8 mouse cellular contexts compared by ENCODE assay signal in genomic region chr5:121660059-121660896, GRCm38 (mm10). TPM values are rescaled to one million over a fixed set of nuclear protein-coding genes. Genes with fewer than 3 reads are reported as not detected.
DNase-seq lines count a peak whose midpoint lies in the region; ATAC-seq and TF ChIP-seq lines count a peak whose summit lies in the region.

Gene Acad10, minus strand, starts transcription at chr5:121660514.
Gene Brap, plus strand, starts transcription at chr5:121660563.

- peaks cover 7% of the 10 kb centered on the region; the same call in 1 of the 2 replicates for H3K4me1 ChIP-seq in bone marrow macrophage, adult 2 months (ENCODE audit: control insufficient read depth, insufficient read depth, low read length)
- H3K4me1 ChIP-seq in embryonic fibroblast, embryonic 13.5 days (ENCODE audit: control insufficient read depth, insufficient read depth, low read length), result no peaks in the 10 kb centered on the region; the same call in 1 of the 2 replicates
- peaks cover 14% of the 10 kb centered on the region for H3K4me1 ChIP-seq in heart, embryonic 10.5 days
- peaks cover 17% of the 10 kb centered on the region for H3K4me1 ChIP-seq in kidney, embryonic 15.5 days

- peak within 1 kb of the TSS; percentile 79 for H3K27ac ChIP-seq in bone marrow macrophage, adult 2 months (ENCODE audit: insufficient read depth, low read depth, low read length)
- H3K27ac ChIP-seq in embryonic fibroblast, embryonic 13.5 days (ENCODE audit: insufficient read depth, low read length), result no peak within 1 kb of the TSS
- peak within 1 kb of the TSS; percentile 90 for H3K27ac ChIP-seq in heart, embryonic 10.5 days
- peak within 1 kb of the TSS; percentile 83 for H3K27ac ChIP-seq in kidney, embryonic 15.5 days

- H3K27me3 ChIP-seq in heart, embryonic 10.5 days (ENCODE audit: insufficient read depth, poor library complexity, severe bottlenecking), result no peaks in the 10 kb centered on the region
- no peaks in the 10 kb centered on the region for H3K27me3 ChIP-seq in kidney, embryonic 15.5 days

- peaks cover 35% of the 10 kb centered on the region for H3K36me3 ChIP-seq in heart, embryonic 10.5 days
- H3K36me3 ChIP-seq in kidney, embryonic 15.5 days, result peaks cover 31% of the 10 kb centered on the region

- H3K9ac ChIP-seq in kidney, embryonic 15.5 days, result peak within 1 kb of the TSS; percentile 88

- peak within 1 kb of the TSS; percentile 90 for H3K4me2 ChIP-seq in kidney, embryonic 15.5 days

- TF ChIP-seq CTCF in bone marrow macrophage, adult 2 months (IDR thresholded peaks at IDR 0.05; ENCODE audit: low read depth, low read length), result no peak
- no peak for TF ChIP-seq CTCF in embryonic fibroblast, embryonic 13.5 days (IDR thresholded peaks at IDR 0.05; ENCODE audit: borderline replicate concordance, insufficient read depth, low read length)

- peak; percentile 94 for ATAC-seq in kidney, embryonic 15.5 days (replicated peaks; ENCODE audit: low FRiP score)
- peak; percentile 75 for ATAC-seq in monocyte, adult 5-6 weeks (replicated peaks; ENCODE audit: insufficient number of reproducible peaks, low FRiP score, low TSS enrichment, poor library complexity, severe bottlenecking)

- DNase-seq in A20 (ENCODE audit: low read depth, low spot score), result peak; percentile 94
- DNase-seq in heart, embryonic 10.5 days (ENCODE audit: low spot score), result peak; percentile 96
- peak; percentile 95 for DNase-seq in liver
- DNase-seq in spleen, postnatal 4 days (ENCODE audit: low spot score in 2 of 2), result peak; percentile 93 to 98

- peak; percentile 78 for TF ChIP-seq POLR2A in bone marrow macrophage, adult 2 months (IDR thresholded peaks at IDR 0.05; ENCODE audit: borderline replicate concordance, low read depth, low read length)
- peak; percentile 92 for TF ChIP-seq POLR2A in embryonic fibroblast, embryonic 13.5 days (IDR thresholded peaks at IDR 0.05; ENCODE audit: low read depth, low read length)

- peak within 1 kb of the TSS; percentile 82 for H3K4me3 ChIP-seq in bone marrow macrophage, adult 2 months (ENCODE audit: insufficient read depth, low read length)
- H3K4me3 ChIP-seq in embryonic fibroblast, embryonic 13.5 days (ENCODE audit: insufficient read depth, low read length), result peak within 1 kb of the TSS; percentile 95
- H3K4me3 ChIP-seq in heart, embryonic 10.5 days, result peak within 1 kb of the TSS; percentile 98
- H3K4me3 ChIP-seq in kidney, embryonic 15.5 days (replicated peaks), result peak within 1 kb of the TSS; percentile 89

- 1% methylated on average over 85 of the region's 85 CpGs for WGBS in heart, embryonic 10.5 days
- 1% methylated on average over 85 of the region's 85 CpGs for WGBS in kidney, embryonic 15.5 days

- H3K9me3 ChIP-seq in heart, embryonic 10.5 days, result no peaks in the 10 kb centered on the region
- H3K9me3 ChIP-seq in kidney, embryonic 15.5 days (replicated peaks), result no peaks in the 10 kb centered on the region

RNA-seq across cellular contexts. Expression of gene Acad10, which starts in this region (rescaled TPM):
- 3.3 and 5.5 TPM in 2 replicates for polyA plus RNA-seq in bone marrow macrophage, adult 2 months (2012; ENCODE audit: insufficient read depth, insufficient read length, missing spikeins)
- 2.3 and 2.7 TPM in 2 replicates for polyA plus RNA-seq in embryonic fibroblast, embryonic 13.5 days (2011; ENCODE audit: insufficient read length, low read depth, missing spikeins)
- polyA plus RNA-seq in heart, embryonic 10.5 days (2016; fragmentation: Nextera tagmentation; extraction: Ambion mirVana), result 1.5 and 2.6 TPM in 2 replicates
- 3.1 and 3.6 TPM in 2 replicates for polyA plus RNA-seq in kidney, embryonic 15.5 days (2015; fragmentation: Nextera tagmentation; extraction: Ambion mirVana)
- total RNA-seq in monocyte, adult 5-6 weeks (2017), result 1.7 to 3.4 TPM (median 2.6 TPM) in 3 replicates

RNA-seq across cellular contexts. Expression of gene Brap, which starts in this region (rescaled TPM):
- 37.7 and 41.2 TPM in 2 replicates for polyA plus RNA-seq in bone marrow macrophage, adult 2 months (2012; ENCODE audit: insufficient read depth, insufficient read length, missing spikeins)
- 41.4 and 46.3 TPM in 2 replicates for polyA plus RNA-seq in embryonic fibroblast, embryonic 13.5 days (2011; ENCODE audit: insufficient read length, low read depth, missing spikeins)
- polyA plus RNA-seq in heart, embryonic 10.5 days (2016; fragmentation: Nextera tagmentation; extraction: Ambion mirVana), result 33.2 and 35.5 TPM in 2 replicates
- polyA plus RNA-seq in kidney, embryonic 15.5 days (2015; fragmentation: Nextera tagmentation; extraction: Ambion mirVana), result 35.0 and 36.1 TPM in 2 replicates
- total RNA-seq in monocyte, adult 5-6 weeks (2017), result 109 to 124 TPM (median 113 TPM) in 3 replicates
